Mouse (Mus musculus) layer of hippocampus, adult 8-10 months (tissue): ENCODE measurements around the gene Sypl. TPM values are rescaled to one million over a fixed set of nuclear protein-coding genes. Genes with fewer than 3 reads are reported as not detected.

Experiments used
- DNase-seq, 2 experiments: peaks; one replicate each; pipeline ENCODE4 v3.0.0; 2022; ENCODE audit warnings: low spot score in 2 of 2
- total RNA-seq, 4 experiments: library from RNA; stranded (reverse); gene quantifications; 2 replicates each; pipeline ENCODE4 v1.2.4; 2022

Gene Sypl
- total RNA-seq, 4 experiments from 2014 or later = 44.9 to 53.8 (median 50.0) TPM

GRCm38 (mm10) chr12:33003339-33003965 lies 49.8 kb downstream of the Sypl start:
- no peak for DNase-seq

- DNase-seq = no peak
Measured at GRCm38 (mm10) chr12:33005858-33006257, 52.2 kb downstream of the Sypl start.

GRCm38 (mm10) chr12:33007176-33007575 lies 53.5 kb downstream of the Sypl start:
- DNase-seq = no peak

- DNase-seq = peak; percentile 42 to 52
Measured at GRCm38 (mm10) chr12:33008305-33009110, 54.8 kb downstream of the Sypl start.

GRCm38 (mm10) chr12:33009206-33009966 lies 55.7 kb downstream of the Sypl start:
- no peak for DNase-seq

GRCm38 (mm10) chr12:33010026-33010425 lies 56.3 kb downstream of the Sypl start:
- no peak for DNase-seq

GRCm38 (mm10) chr12:33014050-33014796 lies 60.5 kb downstream of the Sypl start:
- DNase-seq = no peak

- DNase-seq = no peak
Measured at GRCm38 (mm10) chr12:33015103-33015502, 61.4 kb downstream of the Sypl start.

GRCm38 (mm10) chr12:33016824-33017705 lies 63.4 kb downstream of the Sypl start:
- no peak for DNase-seq

GRCm38 (mm10) chr12:33018601-33019000 lies 64.9 kb downstream of the Sypl start:
- DNase-seq = no peak

- DNase-seq = no peak
Measured at GRCm38 (mm10) chr12:33020011-33020410, 66.3 kb downstream of the Sypl start.

GRCm38 (mm10) chr12:33021140-33021539 lies 67.4 kb downstream of the Sypl start:
- no peak for DNase-seq

- DNase-seq = no peak
Measured at GRCm38 (mm10) chr12:33021751-33022150, 68.1 kb downstream of the Sypl start.

- no peak for DNase-seq
Measured at GRCm38 (mm10) chr12:33024524-33024923, 70.8 kb downstream of the Sypl start.

GRCm38 (mm10) chr12:33027093-33027492 lies 73.4 kb downstream of the Sypl start:
- DNase-seq = peak; percentile 61 to 77

- no peak for DNase-seq
Measured at GRCm38 (mm10) chr12:33028109-33028691, 74.5 kb downstream of the Sypl start.

GRCm38 (mm10) chr12:33028708-33029107 lies 75.0 kb downstream of the Sypl start:
- DNase-seq = no peak
